Mouse (Mus musculus) midbrain, postnatal 0 days (tissue): ENCODE data around the gene Gm438. TPM values are rescaled to one million over a fixed set of nuclear protein-coding genes. Genes with fewer than 3 reads are reported as not detected.
"Not testable (repeated sequence)": the region's sequence is repeated elsewhere in the genome, so short reads cannot be mapped to it uniquely, and the experiment has no call there.

Experiments used
- ATAC-seq: fragments of 200-750 bp; cut with Nextera tagmentation; 2 replicates; pipeline ENCODE4 v1.8.0; 2017; ENCODE audit warnings: moderate number of reproducible peaks, mild to moderate bottlenecking, moderate TSS enrichment, moderate library complexity; ENCODE audit not compliant: low FRiP score
- DNase-seq: peaks from one replicate; pipeline ENCODE4 v3.0.0-alpha.2; 2015; ENCODE audit warnings: low spot score
- H3K27ac ChIP-seq: fragments of 300-500 bp; sonication (generic); 2 replicates; pipeline ENCODE4 v1.5.1; 2014; ENCODE audit warnings: low read depth, mild to moderate bottlenecking, low read length, mixed read lengths
- H3K27me3 ChIP-seq: fragments of 300-500 bp; sonication (generic); 2 replicates; pipeline ENCODE4 v1.6.1; 2014; ENCODE audit warnings: low read length, control low read depth, mixed read lengths; ENCODE audit not compliant: insufficient read depth
- H3K36me3 ChIP-seq: fragments of 300-500 bp; sonication (generic); 2 replicates; pipeline ENCODE4 v1.6.1; 2014; ENCODE audit warnings: low read length, control low read depth, mixed read lengths; ENCODE audit not compliant: insufficient read depth
- H3K4me1 ChIP-seq: fragments of 300-500 bp; sonication (generic); 2 replicates; pipeline ENCODE4 v1.6.1; 2014; ENCODE audit warnings: mild to moderate bottlenecking, control low read depth, antibody characterized with exemption, low read length, mixed read lengths; ENCODE audit not compliant: insufficient read depth
- H3K4me2 ChIP-seq: fragments of 300-500 bp; sonication (generic); 2 replicates; pipeline ENCODE4 v1.6.1; 2014; ENCODE audit warnings: low read depth, mild to moderate bottlenecking, low read length, mixed read lengths; ENCODE audit not compliant: poor library complexity, severe bottlenecking
- H3K4me3 ChIP-seq: fragments of 300-500 bp; sonication (generic); 2 replicates; pipeline ENCODE4 v1.5.1; 2014; ENCODE audit warnings: low read depth, mild to moderate bottlenecking, low read length, moderate library complexity
- H3K9ac ChIP-seq: fragments of 300-500 bp; sonication (generic); replicated peaks from 2 replicates; pipeline ENCODE4 v1.6.1; 2014; ENCODE audit warnings: mild to moderate bottlenecking, low read length, moderate library complexity, mixed read lengths; ENCODE audit not compliant: poor library complexity, severe bottlenecking
- H3K9me3 ChIP-seq: fragments of 300-500 bp; sonication (generic); 2 replicates; pipeline ENCODE4 v1.6.1; 2016; ENCODE audit warnings: low read length, control low read depth
- CTCF ChIP-seq: IDR thresholded peaks from 2 replicates; pipeline ENCODE4 v1.5.1; 2016; ENCODE audit warnings: antibody characterized with exemption, mild to moderate bottlenecking
- WGBS: fragments of 180-500 bp; shearing (Covaris S2); extraction: QIAGEN DNeasy Blood & Tissue Kit; methylation state at CpG from one replicate; pipeline ENCODE4 v1.1.7; 2014; 5-methylcytosine and 5-hydroxymethylcytosine counted together
- polyA plus RNA-seq: library from polyadenylated mRNA; unstranded; fragments of >200 nt; fragmentation: Nextera tagmentation; extraction: Ambion mirVana; gene quantifications from 2 replicates; pipeline ENCODE4 v1.2.1, GENCODE M21; 2015
- total RNA-seq: library from RNA; depleted of rRNA; stranded (reverse); fragments of >200 nt; gene quantifications from 2 replicates; pipeline ENCODE4 v1.2.3, GENCODE M21; 2014; rRNA removed

Gene Gm438
- total RNA-seq (not detected in 2 replicates), polyA plus RNA-seq (not detected in 2 replicates)

DNA sequence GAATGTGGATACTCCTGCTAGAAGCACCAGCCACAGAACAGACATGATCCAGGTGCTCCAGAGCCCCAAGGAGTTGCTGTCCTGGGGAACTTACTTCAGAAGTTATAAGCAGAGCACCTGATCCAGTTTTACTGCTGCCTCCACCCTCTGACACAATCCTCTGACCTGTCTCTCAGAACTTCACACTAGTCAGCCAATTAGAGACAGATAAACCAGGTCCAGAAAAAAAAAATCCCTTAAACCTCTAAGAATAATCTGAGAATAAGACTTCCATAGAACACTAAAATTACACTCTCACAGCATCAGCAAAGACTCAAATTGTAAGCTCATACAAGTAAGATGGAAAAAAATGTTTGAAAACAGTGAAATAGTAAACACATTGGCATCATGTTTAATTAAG, at the start of gene Gm438:
Gm438 (minus strand) TSS at position 101 of the 400 bp plus-strand sequence.
- ATAC-seq (no peak), DNase-seq (no peak)
- no peak for TF ChIP-seq CTCF
- Histone ChIP-seq H3K27me3 (no peaks in the 10 kb centered on the region), H3K9ac (no peak within 1 kb of the TSS), H3K9me3 (no peaks in the 10 kb centered on the region), H3K4me3 (no peak within 1 kb of the TSS), H3K4me1 (no peaks in the 10 kb centered on the region), H3K36me3 (no peaks in the 10 kb centered on the region), H3K4me2 (no peak within 1 kb of the TSS), H3K27ac (no peak within 1 kb of the TSS)

DNA sequence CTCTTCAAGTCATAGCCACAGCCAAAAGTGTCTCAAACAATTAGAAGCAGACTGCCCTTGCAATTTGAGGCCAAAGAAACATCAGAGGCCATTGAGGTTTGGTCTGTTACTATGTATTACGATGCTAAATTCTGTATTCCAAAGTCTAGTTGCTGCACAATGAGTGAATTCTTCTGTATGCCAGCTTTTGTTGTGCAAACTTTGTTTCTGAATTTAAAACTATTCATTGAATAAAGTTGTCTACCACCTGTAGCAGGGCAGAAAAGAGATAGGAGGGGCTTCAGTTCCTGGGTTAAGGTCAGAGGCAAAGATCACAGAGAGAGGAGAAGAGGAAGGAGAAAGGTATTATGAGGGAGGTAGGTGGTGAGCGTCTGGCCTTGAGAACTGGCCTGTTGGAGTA, 38.3 kb upstream of the Gm438 start:
- H3K27me3 ChIP-seq = no peaks in the 10 kb centered on the region
- no peak overlapping the region for H3K4me3 ChIP-seq
- no peak for TF ChIP-seq CTCF
- WGBS = 63% methylated on average over 2 of the region's 2 CpGs
- ATAC-seq = no peak
- H3K4me2 ChIP-seq = no peak overlapping the region
- DNase-seq = no peak
- no peak overlapping the region for H3K9ac ChIP-seq
- H3K36me3 ChIP-seq = no peaks in the 10 kb centered on the region
- H3K9me3 ChIP-seq = peaks cover 12% of the 10 kb centered on the region; the same call in 1 of the 2 replicates
- H3K4me1 ChIP-seq = no peaks in the 10 kb centered on the region
- H3K27ac ChIP-seq = no peak overlapping the region

GRCm38 (mm10) chr4:144823996-144824395, 37.6 kb upstream of the Gm438 start:
- no peak for TF ChIP-seq CTCF
- Histone ChIP-seq H3K4me1 (no peaks in the 10 kb centered on the region), H3K9ac (no peak overlapping the region), H3K27me3 (no peaks in the 10 kb centered on the region), H3K4me3 (no peak overlapping the region), H3K27ac (no peak overlapping the region), H3K36me3 (no peaks in the 10 kb centered on the region), H3K4me2 (no peak overlapping the region), H3K9me3 (peaks cover 12% of the 10 kb centered on the region; the same call in 1 of the 2 replicates)
- DNase-seq = no peak
- ATAC-seq = no peak
- 96% methylated on average over 2 of the region's 2 CpGs for WGBS

GRCm38 (mm10) chr4:144807135-144807534, 20.8 kb upstream of the Gm438 start:
- not testable (repeated sequence) for DNase-seq, H3K36me3 ChIP-seq, H3K27ac ChIP-seq, H3K27me3 ChIP-seq, H3K4me2 ChIP-seq, H3K4me3 ChIP-seq, ATAC-seq, H3K9ac ChIP-seq, H3K4me1 ChIP-seq
- H3K9me3 ChIP-seq = 0 out of 2 replicates have a peak, but pooled peaks cover 11% of the 10 kb centered on the region
- 40% methylated on average over 5 of the region's 5 CpGs for WGBS

DNA sequence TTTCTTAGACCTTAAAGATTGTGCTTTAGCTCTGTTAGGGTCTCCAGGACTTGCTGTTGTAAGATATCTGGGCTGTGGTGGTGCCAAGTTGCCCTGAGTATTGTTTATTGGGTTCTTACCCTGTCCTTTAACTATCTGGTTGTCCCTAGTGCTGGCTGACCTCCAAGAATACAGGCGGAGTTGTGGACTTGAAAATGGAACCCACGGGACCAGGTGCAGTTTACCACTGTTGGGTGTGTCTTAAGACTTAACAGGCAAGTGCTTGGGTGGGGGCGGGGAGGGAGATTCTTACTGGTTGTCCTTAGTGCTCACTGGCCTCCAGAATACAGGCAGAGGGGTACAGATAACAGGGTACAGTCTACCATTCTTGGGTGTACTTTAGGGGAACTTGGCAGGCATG, 17.2 kb upstream of the Gm438 start:
- Histone ChIP-seq H3K27me3 (no peaks in the 10 kb centered on the region), H3K27ac (no peak overlapping the region), H3K4me1 (no peaks in the 10 kb centered on the region), H3K4me2 (no peak overlapping the region), H3K9ac (no peak overlapping the region), H3K4me3 (no peak overlapping the region), H3K36me3 (no peaks in the 10 kb centered on the region), H3K9me3 (0 out of 2 replicates have a peak, but pooled peaks cover 6% of the 10 kb centered on the region)
- TF ChIP-seq CTCF = no peak
- WGBS = 82% methylated on average over 3 of the region's 3 CpGs
- DNase-seq = no peak
- ATAC-seq = no peak

- no peak for ATAC-seq
- 79% methylated on average over 1 of the region's 1 CpGs for WGBS
- no peaks in the 10 kb centered on the region for H3K36me3 ChIP-seq
Measured at GRCm38 (mm10) chr4:144790141-144790540, 3.8 kb upstream of the Gm438 start.

More at GRCm38 (mm10) chr4:144790141-144790540, 3.8 kb upstream of the Gm438 start:
- TF ChIP-seq CTCF = no peak
- H3K4me2 ChIP-seq = no peak overlapping the region
- no peaks in the 10 kb centered on the region for H3K4me1 ChIP-seq
- H3K27me3 ChIP-seq = no peaks in the 10 kb centered on the region
- no peak for DNase-seq
- no peak overlapping the region for H3K4me3 ChIP-seq
- H3K27ac ChIP-seq = no peak overlapping the region
- no peaks in the 10 kb centered on the region for H3K9me3 ChIP-seq
- no peak overlapping the region for H3K9ac ChIP-seq
